Mouse (Mus musculus): ENCODE data around the gene Vmn1r172.
"Not testable (repeated sequence)": the region's sequence is repeated elsewhere in the genome, so short reads cannot be mapped to it uniquely, and the experiment has no call there.

Vmn1r172 gene

GRCm38 (mm10) chr7:23658016-23658415 is at the start of gene Vmn1r172:
TSS of gene Vmn1r172 (plus strand) at chr7:23658316.
- no peak for DNase-seq

- DNase-seq, result no peak
Observed at GRCm38 (mm10) chr7:23630422-23630821, 27.7 kb upstream of the Vmn1r172 start, which contains the start of gene Vmn1r171. TSS of gene Vmn1r171 (plus strand) at chr7:23630722.

DNA sequence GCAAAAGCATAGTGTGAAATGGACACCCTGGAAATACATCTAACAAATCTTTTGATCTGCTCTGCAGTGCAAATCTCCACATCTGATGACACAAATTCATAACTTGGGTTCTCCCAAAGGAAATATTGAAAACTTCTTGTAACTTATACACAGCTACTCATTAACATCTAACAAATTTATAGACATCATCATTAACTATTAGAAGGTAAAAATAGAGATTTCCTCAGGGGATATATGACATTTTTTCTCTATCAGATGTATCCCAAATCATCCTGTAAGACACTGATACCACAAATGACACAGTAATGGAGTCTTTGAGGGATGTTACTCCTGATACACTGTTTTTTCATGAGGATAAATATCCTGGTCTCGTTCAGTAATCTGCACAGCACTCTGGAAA is 42.3 kb downstream of the Vmn1r172 start, which contains the start of gene Vmn1r173:
Gene Vmn1r173 (plus strand): TSS at position 301 of the 400 bp plus-strand sequence.
- DNase-seq, result not testable (repeated sequence)

Data from B cell, adult 2 months (primary cell).